Mouse (Mus musculus): Measurements from ENCODE around the gene Slit1.

GRCm38 (mm10) chr19:41600647-41601046 is 142.8 kb downstream of the Slit1 start:
- no peak for TF ChIP-seq USF1 (IDR thresholded peaks at IDR 0.05; ENCODE audit: low read depth)
- no peak for TF ChIP-seq E2F4 (IDR thresholded peaks at IDR 0.05; ENCODE audit: insufficient read depth)
